Mouse (Mus musculus) thymus, postnatal 36 days (tissue): Measurements from ENCODE around the gene Olfr130.

Experiments
- DNase-seq, 2 experiments: peaks; one replicate each; pipeline ENCODE4 v3.0.0; 2022; ENCODE audit warnings: mixed read lengths in 2 of 2

The Olfr130 gene

DNA sequence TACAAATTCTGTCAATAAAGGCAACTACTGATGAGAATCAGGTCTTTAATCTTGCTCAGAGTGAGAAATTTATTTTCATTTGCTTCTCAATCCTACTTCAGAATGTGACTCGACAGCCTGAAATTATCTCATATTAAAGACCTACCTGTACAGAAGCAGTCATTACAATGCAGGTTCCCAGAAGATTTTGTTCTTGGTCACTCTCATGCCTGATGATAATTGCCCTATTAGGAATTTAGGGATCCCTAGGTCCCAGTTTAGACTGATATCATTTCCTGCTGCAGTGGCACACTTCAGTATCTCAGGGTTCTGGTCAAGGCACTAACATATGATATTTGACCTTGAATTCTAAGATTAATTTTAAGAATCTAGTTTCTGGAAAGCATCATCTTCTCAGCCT, at the start of gene Olfr130:
Gene Olfr130, plus strand, starts transcription at position 301 of the 400 bp plus-strand sequence.
- no peak for DNase-seq

DNA sequence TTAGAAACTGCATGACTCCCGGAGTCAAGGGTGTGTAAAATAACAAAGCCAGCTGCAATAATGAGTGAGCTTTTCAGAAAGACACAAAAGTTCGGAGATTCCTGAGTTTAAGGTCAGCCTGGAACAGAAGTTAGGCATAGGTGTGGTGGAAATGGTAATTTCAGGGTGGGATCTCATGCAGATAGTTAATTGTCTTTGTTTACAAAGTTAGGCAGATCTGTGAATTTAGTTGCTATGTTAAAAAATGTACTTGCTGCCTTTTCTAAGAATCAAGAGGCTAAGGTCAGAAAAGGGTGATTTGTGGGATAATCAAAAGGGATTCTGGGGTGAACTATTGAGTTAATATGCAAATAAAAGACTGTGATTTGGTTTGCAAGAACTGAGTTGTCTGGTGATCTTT, 47.4 kb upstream of the Olfr130 start:
- DNase-seq = no peak

DNA sequence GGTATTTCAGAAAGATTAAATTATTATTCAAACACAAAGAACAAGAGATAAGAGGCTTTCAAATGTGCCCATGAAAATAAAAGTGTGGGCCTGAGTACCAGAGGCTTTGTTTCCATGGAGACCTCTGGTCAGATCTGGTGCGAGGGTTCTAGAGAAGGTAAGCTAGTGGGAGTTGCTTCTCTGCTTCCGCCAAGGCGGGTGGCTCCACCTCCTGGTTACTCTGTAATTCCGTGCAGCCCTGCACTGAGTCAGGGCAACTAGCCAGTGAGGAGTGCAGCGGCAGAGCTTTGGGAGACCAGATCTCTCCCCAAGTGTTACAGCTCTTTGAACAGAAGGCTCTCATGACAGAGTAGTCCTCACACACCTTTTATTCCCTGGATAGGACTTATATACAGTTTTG, 37.4 kb upstream of the Olfr130 start:
- no peak for DNase-seq

DNA sequence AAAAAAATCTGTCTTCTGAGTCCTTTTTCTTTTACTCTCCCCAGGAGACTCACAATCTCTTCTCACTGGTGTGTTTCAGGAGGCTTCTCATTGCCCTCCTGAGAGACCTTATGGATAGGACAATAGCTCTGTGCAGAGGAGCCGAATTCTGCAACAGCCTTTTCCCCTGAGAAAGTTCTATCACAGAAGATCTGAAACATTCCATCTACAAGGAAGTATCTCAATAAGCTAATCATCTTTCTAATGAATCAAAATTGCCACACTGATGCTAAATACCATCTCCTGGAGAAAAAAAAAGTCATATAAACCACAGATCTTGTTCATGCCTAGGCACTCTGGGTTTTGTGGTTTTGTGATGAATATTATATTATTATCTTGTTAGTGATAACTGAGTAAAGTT, 3.7 kb upstream of the Olfr130 start, which contains the start of gene Olfr129:
Gene Olfr129, minus strand, starts transcription at position 101 of the 400 bp plus-strand sequence.
- DNase-seq = no peak

DNA sequence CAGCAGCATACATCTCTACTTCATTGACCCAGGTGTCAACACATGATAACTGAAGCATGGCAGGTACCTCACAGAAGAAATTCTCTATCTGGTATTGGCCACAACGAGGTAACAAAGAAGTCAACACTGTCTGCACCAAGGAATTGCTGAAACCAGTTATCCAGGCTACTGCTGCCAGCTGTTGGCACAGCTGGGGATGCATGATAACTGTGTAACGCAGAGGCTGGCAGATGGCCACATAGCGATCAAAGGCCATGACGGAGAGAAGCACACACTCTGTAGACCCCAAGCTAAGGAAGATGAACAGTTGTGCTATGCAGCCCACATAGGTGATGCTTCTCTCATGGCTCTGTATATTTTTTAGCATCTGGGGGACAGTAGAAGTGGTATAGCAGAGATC, 18.6 kb downstream of the Olfr130 start:
- no peak for DNase-seq

DNA sequence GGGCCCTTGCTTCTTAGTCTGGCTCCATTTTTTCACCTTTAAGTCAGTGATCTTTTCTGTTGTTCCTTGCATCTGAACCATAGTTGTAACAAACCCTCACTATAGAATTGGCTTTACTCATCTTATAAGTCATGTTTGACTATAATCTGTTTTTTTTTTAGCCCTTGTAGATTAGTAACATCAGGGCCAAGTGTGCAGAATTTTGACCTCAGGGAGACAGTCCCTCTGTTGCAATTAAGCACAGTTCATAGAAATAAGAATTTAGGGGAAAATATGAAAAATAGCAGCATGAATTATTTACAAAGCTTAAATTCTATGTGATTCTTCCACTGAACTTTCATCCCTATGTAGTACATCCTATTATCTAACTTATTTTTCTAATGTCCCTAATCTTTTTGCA, 24.9 kb downstream of the Olfr130 start, which contains the start of gene Olfr131:
Gene Olfr131, minus strand, starts transcription at position 101 of the 400 bp plus-strand sequence.
- DNase-seq = no peak
